Mouse (Mus musculus) E14TG2a.4 (cell line): ENCODE data around the gene Wdr5.

Experiments used
- CTCF ChIP-seq: conservative IDR thresholded peaks from 2 replicates; pipeline ENCODE4 v1.5.1; 2014; ENCODE audit warnings: low read length
- POU5F1 ChIP-seq: IDR thresholded peaks from 2 replicates; pipeline ENCODE4 v1.6.1; 2014; ENCODE audit warnings: low read length, borderline replicate concordance

DNA sequence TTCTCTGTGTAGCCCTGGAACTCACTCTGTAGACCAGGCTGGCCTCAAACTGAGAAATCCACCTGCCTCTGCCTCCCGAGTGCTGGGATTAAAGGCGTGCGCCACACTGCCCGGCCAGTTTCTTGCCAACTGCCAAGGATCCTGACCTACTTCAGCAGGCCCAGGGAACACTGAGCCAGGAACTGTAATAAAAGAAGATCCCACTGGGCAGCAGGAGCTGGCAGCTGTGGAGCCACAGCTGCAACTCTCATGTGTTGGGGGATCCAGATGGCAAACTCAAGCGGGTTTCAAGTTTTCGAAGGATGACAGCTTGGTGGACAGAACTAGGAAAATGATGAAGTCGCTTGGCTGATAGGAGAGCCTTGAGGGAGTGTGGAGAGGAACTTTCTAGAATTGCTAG lies 4.3 kb upstream of the Wdr5 start:
- no peak for TF ChIP-seq CTCF
- TF ChIP-seq POU5F1 = no peak
